Mouse (Mus musculus) midbrain, embryonic 13.5 days (tissue): Measurements from ENCODE around the gene Slc17a9. TPM values are rescaled to one million over a fixed set of nuclear protein-coding genes. Genes with fewer than 3 reads are reported as not detected.

ENCODE experiments used
- ATAC-seq: fragments of 200-750 bp; cut with Nextera tagmentation; 2 replicates; pipeline ENCODE4 v1.8.0; 2017; ENCODE audit warnings: mild to moderate bottlenecking, moderate TSS enrichment, moderate library complexity
- H3K27ac ChIP-seq: fragments of 300-500 bp; sonication (generic); 2 replicates; pipeline ENCODE4 v1.5.1; 2015; ENCODE audit warnings: inconsistent platforms, mild to moderate bottlenecking, moderate library complexity
- H3K27me3 ChIP-seq: fragments of 300-500 bp; sonication (generic); 2 replicates; pipeline ENCODE4 v1.6.1; 2015; ENCODE audit warnings: mild to moderate bottlenecking, inconsistent platforms
- H3K36me3 ChIP-seq: fragments of 300-500 bp; sonication (generic); 2 replicates; pipeline ENCODE4 v1.6.1; 2015; ENCODE audit warnings: mild to moderate bottlenecking, inconsistent platforms
- H3K4me1 ChIP-seq: fragments of 300-500 bp; sonication (generic); replicated peaks from 2 replicates; pipeline ENCODE4 v1.6.1; 2015; ENCODE audit warnings: inconsistent platforms
- H3K4me2 ChIP-seq: fragments of 300-500 bp; sonication (generic); replicated peaks from 2 replicates; pipeline ENCODE4 v1.6.1; 2015; ENCODE audit warnings: moderate library complexity, mild to moderate bottlenecking, inconsistent platforms
- H3K4me3 ChIP-seq: fragments of 300-500 bp; sonication (generic); replicated peaks from 2 replicates; pipeline ENCODE4 v1.5.1; 2015; ENCODE audit warnings: mild to moderate bottlenecking, inconsistent platforms
- H3K9ac ChIP-seq: fragments of 300-500 bp; sonication (generic); replicated peaks from 2 replicates; pipeline ENCODE4 v1.6.1; 2015; ENCODE audit warnings: mild to moderate bottlenecking, inconsistent platforms
- H3K9me3 ChIP-seq: fragments of 300-500 bp; sonication (generic); 2 replicates; pipeline ENCODE4 v1.6.1; 2016; ENCODE audit warnings: mild to moderate bottlenecking, inconsistent platforms
- WGBS: fragments of 180-500 bp; shearing (Covaris S2); methylation state at CpG from one replicate; pipeline ENCODE4 v1.1.7; 2015; 5-methylcytosine and 5-hydroxymethylcytosine counted together
- polyA plus RNA-seq: library from polyadenylated mRNA; unstranded; fragments of >200 nt; fragmentation: Nextera tagmentation; extraction: Ambion mirVana; gene quantifications from 2 replicates; pipeline ENCODE4 v1.2.1, GENCODE M21; 2015

The Slc17a9 gene
- polyA plus RNA-seq, 1 experiment from 2014 or later: 0.61 TPM

DNA sequence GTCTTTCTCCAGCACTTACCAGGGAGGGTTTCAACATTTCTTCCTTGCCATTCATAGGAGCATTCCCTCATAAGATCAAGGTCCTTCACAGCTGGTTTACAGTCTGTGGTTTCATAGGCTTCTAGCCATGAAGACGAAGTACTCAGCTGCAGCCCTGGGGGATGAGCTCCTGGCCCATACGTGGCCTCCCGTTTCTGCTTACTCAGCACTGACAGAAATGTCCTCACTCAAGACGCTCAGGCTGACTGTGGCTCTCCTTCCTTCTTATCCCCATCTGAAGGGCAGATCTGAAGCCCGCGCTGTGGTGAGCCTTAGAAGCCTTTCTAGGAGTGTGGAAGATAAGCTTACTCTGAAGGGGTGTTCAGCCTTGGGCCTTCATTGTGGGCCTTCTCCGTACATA, 40.6 kb downstream of the Slc17a9 start:
- Histone ChIP-seq H3K4me2 (no peak overlapping the region), H3K4me1 (peaks cover 11% of the 10 kb centered on the region), H3K9me3 (no peaks in the 10 kb centered on the region), H3K27me3 (peaks cover 6% of the 10 kb centered on the region; the same call in 1 of the 2 replicates), H3K9ac (no peak overlapping the region), H3K36me3 (no peaks in the 10 kb centered on the region), H3K27ac (no peak overlapping the region; the same call in 1 of the 2 replicates), H3K4me3 (no peak overlapping the region)
- ATAC-seq: no peak
- WGBS: 75% methylated on average over 7 of the region's 7 CpGs

DNA sequence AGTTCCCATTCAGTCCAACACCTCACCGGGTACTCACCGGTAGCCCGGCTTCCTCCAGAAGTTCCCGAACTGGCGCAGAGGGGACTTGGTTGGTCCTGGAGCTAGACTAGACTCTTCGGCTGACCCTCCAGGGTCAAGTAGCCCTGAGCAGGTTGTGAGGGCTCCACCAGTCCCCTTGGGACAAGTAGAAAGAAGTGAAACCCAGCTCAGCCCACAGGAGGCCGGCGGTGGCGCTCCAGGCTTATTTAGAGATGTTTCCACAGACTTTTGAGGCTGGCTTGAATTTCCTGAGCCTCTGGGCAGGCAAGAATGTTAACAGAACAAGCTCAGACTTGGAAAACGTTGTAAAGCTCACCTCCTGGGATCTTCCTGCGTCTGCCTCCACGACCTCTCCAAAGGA, 50.2 kb downstream of the Slc17a9 start:
- H3K27me3 ChIP-seq: peaks cover 86% of the 10 kb centered on the region
- WGBS: 2% methylated on average over 12 of the region's 12 CpGs
- H3K4me1 ChIP-seq: peaks cover 16% of the 10 kb centered on the region
- H3K9ac ChIP-seq: peak overlapping the region; percentile 56; the same call in 1 of the 2 replicates
- peak overlapping the region; percentile 56 for H3K4me2 ChIP-seq
- no peaks in the 10 kb centered on the region for H3K9me3 ChIP-seq
- H3K4me3 ChIP-seq: peak overlapping the region; percentile 38
- no peak for ATAC-seq
- no peak overlapping the region for H3K27ac ChIP-seq
- no peaks in the 10 kb centered on the region for H3K36me3 ChIP-seq

DNA sequence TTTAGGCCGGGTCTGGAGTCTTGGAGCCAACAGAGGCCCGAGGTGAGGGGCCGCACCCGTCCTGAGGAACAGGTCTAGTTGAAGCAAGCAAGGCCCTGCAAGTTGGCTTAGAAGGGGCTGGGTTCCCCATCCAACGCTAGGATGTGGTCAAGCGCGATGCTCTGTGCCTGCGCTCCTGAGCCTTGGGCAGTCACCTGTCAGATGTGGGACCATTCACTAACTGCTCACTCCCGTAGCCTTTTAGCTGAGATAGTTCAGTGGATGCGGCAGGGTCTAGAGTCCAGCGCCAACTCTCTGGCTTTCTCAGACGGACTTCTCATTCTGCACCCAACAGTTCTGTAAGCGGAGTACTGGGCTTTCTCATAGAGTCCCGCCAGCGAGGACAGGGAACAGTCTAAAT, 50.6 kb downstream of the Slc17a9 start:
- WGBS: 3% methylated on average over 15 of the region's 15 CpGs
- peaks cover 87% of the 10 kb centered on the region for H3K27me3 ChIP-seq
- no peaks in the 10 kb centered on the region for H3K9me3 ChIP-seq
- H3K27ac ChIP-seq: no peak overlapping the region
- peaks cover 16% of the 10 kb centered on the region for H3K4me1 ChIP-seq
- H3K36me3 ChIP-seq: no peaks in the 10 kb centered on the region
- no peak for ATAC-seq
- peak overlapping the region; percentile 56 for H3K9ac ChIP-seq
- peak overlapping the region; percentile 56 for H3K4me2 ChIP-seq
- H3K4me3 ChIP-seq: peak overlapping the region; percentile 38

DNA sequence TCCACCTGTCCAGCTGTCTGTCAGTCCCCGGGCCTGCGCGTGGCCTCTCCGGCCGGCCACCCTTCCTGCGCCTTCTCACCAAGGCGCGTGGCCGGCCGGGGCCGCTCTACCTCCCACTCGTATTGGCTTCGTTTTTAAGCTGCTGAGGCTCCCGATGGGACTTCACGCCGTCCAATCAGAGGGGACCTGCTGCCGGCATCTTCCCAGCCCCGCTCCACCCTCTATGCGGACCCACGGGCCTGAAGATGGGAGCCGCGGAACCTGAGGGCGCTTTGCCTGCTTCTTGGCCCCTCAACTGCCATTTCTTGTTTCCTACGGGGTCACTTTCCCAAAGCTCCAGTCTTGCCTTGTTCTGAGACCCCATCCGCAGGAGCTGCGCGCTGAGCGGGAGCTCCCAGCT, 51.7 kb downstream of the Slc17a9 start, which contains the start of gene Bhlhe23:
Gene Bhlhe23 (minus strand): TSS at position 108 of the 400 bp plus-strand sequence.
- H3K9me3 ChIP-seq: no peaks in the 10 kb centered on the region
- peak within 1 kb of the TSS; percentile 56 for H3K4me2 ChIP-seq
- peak within 1 kb of the TSS; percentile 56 for H3K9ac ChIP-seq
- H3K27ac ChIP-seq: no peak within 1 kb of the TSS
- H3K4me1 ChIP-seq: peaks cover 16% of the 10 kb centered on the region
- ATAC-seq: peak; percentile 43; the same call in 1 of the 2 replicates
- no peaks in the 10 kb centered on the region for H3K36me3 ChIP-seq
- WGBS: under 1% methylated on average over 28 of the region's 28 CpGs
- H3K4me3 ChIP-seq: peak within 1 kb of the TSS; percentile 38
- peaks cover 88% of the 10 kb centered on the region for H3K27me3 ChIP-seq

GRCm38 (mm10) chr2:180779226-180780104, 54.4 kb downstream of the Slc17a9 start:
- Histone ChIP-seq H3K4me2 (no peak overlapping the region), H3K9ac (no peak overlapping the region), H3K9me3 (0 out of 2 replicates have a peak, but pooled peaks cover 2% of the 10 kb centered on the region), H3K27ac (no peak overlapping the region), H3K36me3 (no peaks in the 10 kb centered on the region), H3K4me3 (no peak overlapping the region), H3K4me1 (peaks cover 14% of the 10 kb centered on the region), H3K27me3 (peaks cover 66% of the 10 kb centered on the region)
- WGBS: 24% methylated on average over 12 of the region's 12 CpGs
- peak; percentile 66 for ATAC-seq

DNA sequence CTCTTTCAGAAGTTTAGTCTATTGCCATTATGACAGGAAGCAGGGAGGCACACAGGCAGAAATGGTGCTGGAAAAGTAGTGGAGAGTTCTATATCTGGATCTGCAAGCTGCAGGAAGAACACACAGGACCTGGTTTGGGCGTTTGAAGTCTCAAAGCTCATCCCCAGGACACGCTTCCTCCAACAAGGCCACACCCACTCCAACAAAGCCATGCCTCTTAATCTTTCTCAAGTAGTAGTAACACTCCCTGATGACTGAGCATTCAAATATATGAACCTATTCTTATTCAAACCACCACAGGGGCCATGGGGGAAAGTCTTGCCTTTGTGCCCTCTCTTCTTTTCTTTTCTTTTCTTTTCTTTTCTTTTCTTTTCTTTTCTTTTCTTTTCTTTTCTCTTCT, 55.2 kb downstream of the Slc17a9 start:
- Histone ChIP-seq H3K9me3 (0 out of 2 replicates have a peak, but pooled peaks cover 2% of the 10 kb centered on the region), H3K4me2 (no peak overlapping the region), H3K4me1 (peaks cover 14% of the 10 kb centered on the region), H3K36me3 (no peaks in the 10 kb centered on the region), H3K4me3 (no peak overlapping the region), H3K27ac (no peak overlapping the region), H3K27me3 (peaks cover 59% of the 10 kb centered on the region), H3K9ac (no peak overlapping the region)
- WGBS: 9% methylated on average over 2 of the region's 2 CpGs
- ATAC-seq: no peak

- Histone ChIP-seq H3K27me3 (peaks cover 13% of the 10 kb centered on the region), H3K27ac (no peak overlapping the region), H3K4me2 (no peak overlapping the region), H3K9me3 (0 out of 2 replicates have a peak, but pooled peaks cover 2% of the 10 kb centered on the region), H3K36me3 (no peaks in the 10 kb centered on the region), H3K4me3 (no peak overlapping the region), H3K4me1 (peaks cover 15% of the 10 kb centered on the region), H3K9ac (no peak overlapping the region)
- ATAC-seq: no peak
These were observed 61.7 kb downstream of the Slc17a9 start for GRCm38 (mm10) chr2:180786732-180787131.

DNA sequence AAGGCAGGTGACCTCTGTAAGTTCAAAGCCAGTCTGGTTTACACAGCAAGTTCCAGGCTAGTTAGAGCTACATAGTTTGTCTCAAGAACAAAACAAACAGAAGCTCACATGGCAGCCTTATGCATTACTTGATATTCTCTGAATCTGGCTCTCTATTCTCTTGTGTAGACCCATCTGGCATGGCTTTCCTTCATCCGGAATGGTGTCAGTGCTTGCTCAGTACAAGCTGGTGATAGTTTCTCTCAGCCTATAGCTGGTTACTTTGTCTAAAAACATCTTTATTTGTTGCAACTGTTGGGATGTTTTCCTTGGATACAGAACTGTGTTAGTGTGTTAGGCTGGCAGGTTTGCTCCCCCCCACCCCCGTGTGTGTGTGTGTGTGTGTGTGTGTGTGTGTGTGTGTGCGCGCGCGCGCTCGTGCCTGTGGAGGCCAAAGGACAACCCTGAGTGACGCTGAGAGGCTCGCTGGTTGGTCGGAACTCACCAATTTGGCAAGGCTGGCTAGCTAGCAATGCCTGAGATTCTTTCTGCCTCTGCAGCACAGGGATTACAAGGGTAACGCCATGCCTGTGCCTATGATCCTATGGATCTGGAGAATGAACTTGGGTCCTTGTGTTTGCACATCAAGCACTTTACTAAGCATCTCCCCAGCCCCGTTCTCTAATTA, 62.6 kb downstream of the Slc17a9 start:
- H3K27ac ChIP-seq: no peak overlapping the region
- peaks cover 8% of the 10 kb centered on the region; the same call in 1 of the 2 replicates for H3K27me3 ChIP-seq
- WGBS: 76% methylated on average over 13 of the region's 13 CpGs
- H3K9ac ChIP-seq: no peak overlapping the region
- H3K4me3 ChIP-seq: no peak overlapping the region
- peaks cover 15% of the 10 kb centered on the region for H3K4me1 ChIP-seq
- no peak overlapping the region for H3K4me2 ChIP-seq
- H3K9me3 ChIP-seq: 0 out of 2 replicates have a peak, but pooled peaks cover 2% of the 10 kb centered on the region
- no peaks in the 10 kb centered on the region for H3K36me3 ChIP-seq
- no peak for ATAC-seq

GRCm38 (mm10) chr2:180788386-180788785, 63.3 kb downstream of the Slc17a9 start:
- Histone ChIP-seq H3K9me3 (no peaks in the 10 kb centered on the region), H3K9ac (no peak overlapping the region), H3K4me3 (no peak overlapping the region), H3K4me1 (peaks cover 15% of the 10 kb centered on the region), H3K4me2 (no peak overlapping the region), H3K36me3 (no peaks in the 10 kb centered on the region), H3K27me3 (peaks cover 8% of the 10 kb centered on the region; the same call in 1 of the 2 replicates), H3K27ac (no peak overlapping the region)
- ATAC-seq: 0 out of 2 replicates have a peak, but pooled peaks have one; percentile 2
- 30% methylated on average over 2 of the region's 2 CpGs for WGBS

DNA sequence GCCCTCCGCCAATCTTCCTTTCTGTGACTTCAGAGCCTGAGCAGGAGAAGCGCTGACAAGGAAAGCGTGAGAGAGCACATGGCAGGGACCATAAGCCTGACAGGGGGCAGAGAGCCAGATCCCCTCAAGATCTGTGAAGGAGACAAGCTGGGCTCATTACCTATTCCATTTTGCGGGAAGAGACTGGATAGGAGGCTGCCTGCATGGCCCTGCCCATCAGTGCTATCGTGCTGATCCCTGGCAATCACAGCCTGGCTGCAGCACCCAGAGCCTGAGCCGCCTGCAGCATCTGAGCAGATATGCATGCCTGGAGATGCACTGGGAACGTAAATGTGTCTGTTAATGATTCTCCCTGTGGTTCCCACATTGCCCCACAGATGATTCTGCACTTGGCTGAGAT, 63.8 kb downstream of the Slc17a9 start:
- H3K27me3 ChIP-seq: peaks cover 8% of the 10 kb centered on the region; the same call in 1 of the 2 replicates
- no peak overlapping the region for H3K27ac ChIP-seq
- no peaks in the 10 kb centered on the region for H3K9me3 ChIP-seq
- no peaks in the 10 kb centered on the region for H3K36me3 ChIP-seq
- no peak overlapping the region for H3K9ac ChIP-seq
- 0 out of 2 replicates have a peak overlapping the region, but pooled peaks have one; percentile 5 for H3K4me2 ChIP-seq
- peaks cover 15% of the 10 kb centered on the region for H3K4me1 ChIP-seq
- 8% methylated on average over 6 of the region's 7 CpGs for WGBS
- ATAC-seq: peak; percentile 70
- no peak overlapping the region for H3K4me3 ChIP-seq

GRCm38 (mm10) chr2:180791674-180792073, 66.6 kb downstream of the Slc17a9 start:
- Histone ChIP-seq H3K9me3 (no peaks in the 10 kb centered on the region), H3K4me3 (no peak overlapping the region), H3K36me3 (no peaks in the 10 kb centered on the region), H3K9ac (no peak overlapping the region), H3K27me3 (peaks cover 8% of the 10 kb centered on the region; the same call in 1 of the 2 replicates), H3K4me1 (peaks cover 26% of the 10 kb centered on the region), H3K27ac (no peak overlapping the region), H3K4me2 (no peak overlapping the region)
- 43% methylated on average over 4 of the region's 4 CpGs for WGBS
- ATAC-seq: peak; percentile 51; the same call in 1 of the 2 replicates
